Mouse (Mus musculus) duodenum, adult 2 months (tissue): Measurements from ENCODE around the gene Gm16429. TPM values are rescaled to one million over a fixed set of nuclear protein-coding genes. Genes with fewer than 3 reads are reported as not detected.

ENCODE experiments used
- polyA plus RNA-seq: library from polyadenylated mRNA; depleted of rRNA; stranded (reverse); fragments of >200 nt; gene quantifications from 2 replicates; pipeline ENCODE4 v1.2.3, GENCODE M21; 2012; ENCODE audit warnings: low replicate concordance; rRNA removed

Gene Gm16429
- not detected in 2 replicates for polyA plus RNA-seq

DNA sequence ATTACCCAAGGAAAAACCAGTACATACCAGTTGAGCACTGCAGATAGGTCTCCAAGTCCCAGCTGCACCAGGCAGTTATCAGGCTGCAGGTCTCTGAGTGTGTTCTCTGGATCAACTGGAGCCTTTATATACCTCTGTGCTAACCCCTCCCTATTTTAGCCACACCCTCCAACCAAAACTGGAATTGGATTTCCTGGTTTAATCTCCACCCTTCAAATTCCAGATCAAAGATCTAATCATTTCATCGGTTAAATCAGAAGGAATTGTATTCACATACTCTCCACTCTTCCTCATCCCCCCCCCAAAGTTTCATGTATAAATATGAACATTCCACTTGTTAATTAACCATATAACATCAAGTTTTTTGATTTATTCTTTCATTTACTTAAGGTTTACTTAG lies at the start of gene Gm16429:
Gene Gm16429, minus strand, starts transcription at position 101 of the 400 bp plus-strand sequence.

Other genes starting within 250 kb of the Gm16429 start
- not detected in 2 replicates for gene Gm7792, start 85.3 kb downstream of the Gm16429 start, polyA plus RNA-seq
- not detected in 2 replicates for gene BC061212, start 141.5 kb upstream of the Gm16429 start, polyA plus RNA-seq
- not detected in 2 replicates for gene Gm6351, start 147.3 kb upstream of the Gm16429 start, polyA plus RNA-seq